Mouse (Mus musculus) CD4-positive, CD25-positive, alpha-beta regulatory T cell, adult 2 months (primary cell): ENCODE data around the gene Prpf6.
A peak's percentile ranks its signal among the peaks of the same experiment; 100 is the strongest.

ENCODE experiments used
- DNase-seq: peaks from one replicate; pipeline ENCODE4 v3.0.0-alpha.2; 2012; ENCODE audit warnings: low read depth, low spot score

Prpf6 gene

DNA sequence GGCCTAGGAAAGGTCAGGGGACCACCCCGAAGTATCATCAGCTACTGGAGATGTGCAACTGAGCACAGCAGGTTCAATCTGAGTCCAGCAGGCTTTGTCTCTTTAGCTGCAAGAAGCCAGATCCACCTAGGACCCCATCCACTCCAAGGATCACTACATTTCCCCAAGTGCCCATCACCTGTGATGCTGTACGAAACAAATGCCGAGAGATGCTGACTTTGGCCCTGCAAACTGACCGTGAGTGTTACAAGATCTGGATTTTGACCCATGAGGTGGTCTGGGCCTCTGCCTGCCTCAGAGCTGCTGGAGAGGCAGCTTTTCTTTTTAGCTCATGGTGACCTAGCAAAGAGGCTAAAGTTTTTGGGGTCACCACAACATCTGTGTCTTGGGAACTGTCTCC lies 94.0 kb downstream of the Prpf6 start:
- DNase-seq: no peak

DNA sequence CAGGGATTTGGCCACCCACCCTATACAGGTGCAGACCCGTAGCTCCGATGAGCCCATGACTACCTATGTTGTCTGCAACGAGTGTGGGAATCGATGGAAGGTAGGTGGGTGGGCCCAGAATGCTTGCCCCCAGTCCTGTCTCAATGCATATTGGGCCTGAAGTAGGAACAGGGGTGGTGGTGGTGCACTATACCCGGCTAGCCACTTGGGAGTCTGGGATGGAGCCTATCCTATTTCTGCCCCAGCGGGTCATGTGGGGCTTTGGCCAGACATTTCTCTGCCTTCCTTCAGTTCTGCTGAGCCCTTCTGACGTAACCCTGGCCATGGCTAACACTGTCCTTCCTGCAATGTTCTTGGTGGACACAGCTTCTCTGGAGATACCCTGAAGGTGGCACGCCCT lies 95.9 kb downstream of the Prpf6 start:
- DNase-seq: no peak

- no peak for DNase-seq
Observed at GRCm38 (mm10) chr2:181689466-181690160, 97.9 kb downstream of the Prpf6 start.

GRCm38 (mm10) chr2:181691083-181691482 lies 99.4 kb downstream of the Prpf6 start:
- no peak for DNase-seq

DNA sequence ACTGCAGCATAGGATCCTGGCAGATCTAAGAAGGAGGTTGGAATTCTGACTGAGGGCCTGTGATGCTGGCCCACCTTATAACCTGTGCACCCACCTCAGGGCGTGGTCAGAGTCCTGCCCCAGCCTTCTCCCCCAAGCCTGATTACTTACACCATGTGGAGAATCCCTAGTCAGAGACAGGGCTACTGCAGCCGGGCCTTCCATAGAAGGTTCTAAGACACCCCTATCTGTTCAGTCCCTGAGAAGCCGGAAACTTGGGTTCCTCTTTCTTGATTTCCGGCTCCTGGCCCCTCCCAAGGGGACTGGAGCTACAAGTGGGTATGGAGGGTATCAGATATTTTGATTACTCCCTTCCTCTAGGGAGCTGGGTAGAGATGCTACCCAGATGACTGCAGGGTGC lies 99.9 kb downstream of the Prpf6 start:
- peak; percentile 49 for DNase-seq

- no peak for DNase-seq
Observed at GRCm38 (mm10) chr2:181692304-181692703, 100.6 kb downstream of the Prpf6 start.

- DNase-seq: peak; percentile 93
Observed at GRCm38 (mm10) chr2:181693339-181694280, 101.9 kb downstream of the Prpf6 start, which contains the start of gene Rgs19. Gene Rgs19 (minus strand): TSS chr2:181693977.

GRCm38 (mm10) chr2:181694581-181694980 lies 102.9 kb downstream of the Prpf6 start:
- no peak for DNase-seq

GRCm38 (mm10) chr2:181695776-181696175 lies 104.1 kb downstream of the Prpf6 start:
- DNase-seq: no peak

GRCm38 (mm10) chr2:181696801-181697420 lies 105.2 kb downstream of the Prpf6 start:
- no peak for DNase-seq

DNA sequence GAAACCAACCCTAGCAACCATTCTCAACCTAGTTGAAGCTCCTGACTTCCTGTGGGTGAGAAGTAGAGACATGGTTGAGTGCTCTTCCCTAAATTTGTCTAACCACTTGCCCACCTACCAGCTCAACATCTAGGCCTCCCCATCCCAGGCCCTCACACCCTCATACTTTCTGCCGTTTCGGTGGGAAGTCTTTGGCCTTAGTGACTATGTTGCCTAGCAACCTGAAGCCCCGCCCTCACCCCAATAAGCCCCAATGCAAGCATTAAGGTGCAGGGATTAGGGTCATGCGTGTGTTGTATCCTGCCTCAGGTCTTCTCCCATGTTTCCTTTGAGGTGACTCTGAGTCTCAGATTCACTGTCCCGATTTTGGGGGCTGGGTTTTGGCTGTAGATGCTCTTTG lies 106.6 kb downstream of the Prpf6 start, which contains the start of gene Lkaaear1:
TSS of gene Lkaaear1 (minus strand) at position 202 of the 400 bp plus-strand sequence.
- no peak for DNase-seq
